Mouse (Mus musculus) heart, embryonic 13.5 days (tissue): ENCODE measurements around the gene Gtf3c5. TPM values are rescaled to one million over a fixed set of nuclear protein-coding genes. Genes with fewer than 3 reads are reported as not detected.
A peak's percentile ranks its signal among the peaks of the same experiment; 100 is the strongest.

Experiments
- ATAC-seq: fragments of 200-750 bp; cut with Nextera tagmentation; 2 replicates; pipeline ENCODE4 v1.8.0; 2017; ENCODE audit warnings: moderate TSS enrichment; ENCODE audit not compliant: insufficient number of reproducible peaks, low FRiP score, low TSS enrichment; ENCODE audit errors: extremely low read depth
- H3K27ac ChIP-seq: fragments of 300-500 bp; sonication (generic); replicated peaks from 2 replicates; pipeline ENCODE4 v1.5.1; 2015; ENCODE audit warnings: moderate library complexity, mild to moderate bottlenecking, inconsistent platforms
- H3K27me3 ChIP-seq: fragments of 300-500 bp; sonication (generic); replicated peaks from 2 replicates; pipeline ENCODE4 v1.6.1; 2015; ENCODE audit warnings: mild to moderate bottlenecking, inconsistent platforms
- H3K36me3 ChIP-seq: fragments of 300-500 bp; sonication (generic); 2 replicates; pipeline ENCODE4 v1.6.1; 2015; ENCODE audit warnings: mild to moderate bottlenecking, inconsistent platforms
- H3K4me1 ChIP-seq: fragments of 300-500 bp; sonication (generic); 2 replicates; pipeline ENCODE4 v1.6.1; 2015; ENCODE audit warnings: inconsistent platforms
- H3K4me2 ChIP-seq: fragments of 300-500 bp; sonication (generic); 2 replicates; pipeline ENCODE4 v1.6.1; 2015; ENCODE audit warnings: inconsistent platforms, mild to moderate bottlenecking, moderate library complexity
- H3K4me3 ChIP-seq: fragments of 300-500 bp; sonication (generic); 2 replicates; pipeline ENCODE4 v1.5.1; 2015; ENCODE audit warnings: moderate library complexity, mild to moderate bottlenecking, inconsistent platforms
- H3K9ac ChIP-seq: fragments of 300-500 bp; sonication (generic); 2 replicates; pipeline ENCODE4 v1.6.1; 2015; ENCODE audit warnings: inconsistent platforms, mild to moderate bottlenecking, moderate library complexity
- H3K9me3 ChIP-seq: fragments of 300-500 bp; sonication (generic); 2 replicates; pipeline ENCODE4 v1.6.1; 2016; ENCODE audit warnings: inconsistent platforms
- WGBS: fragments of 180-500 bp; shearing (Covaris S2); methylation state at CpG from one replicate; pipeline ENCODE4 v1.1.7; 2015; ENCODE audit warnings: mixed read lengths; 5-methylcytosine and 5-hydroxymethylcytosine counted together
- microRNA-seq: library from miRNA; unstranded; fragments of <30 nt; microRNA quantifications from one replicate; pipeline ENCODE4, GENCODE M21; 2016
- polyA plus RNA-seq: library from polyadenylated mRNA; unstranded; fragments of >200 nt; fragmentation: Nextera tagmentation; extraction: Ambion mirVana; gene quantifications from 2 replicates; pipeline ENCODE4 v1.2.1, GENCODE M21; 2015

Gtf3c5 gene
- polyA plus RNA-seq, 1 experiment from 2014 or later = 29.8 TPM

DNA sequence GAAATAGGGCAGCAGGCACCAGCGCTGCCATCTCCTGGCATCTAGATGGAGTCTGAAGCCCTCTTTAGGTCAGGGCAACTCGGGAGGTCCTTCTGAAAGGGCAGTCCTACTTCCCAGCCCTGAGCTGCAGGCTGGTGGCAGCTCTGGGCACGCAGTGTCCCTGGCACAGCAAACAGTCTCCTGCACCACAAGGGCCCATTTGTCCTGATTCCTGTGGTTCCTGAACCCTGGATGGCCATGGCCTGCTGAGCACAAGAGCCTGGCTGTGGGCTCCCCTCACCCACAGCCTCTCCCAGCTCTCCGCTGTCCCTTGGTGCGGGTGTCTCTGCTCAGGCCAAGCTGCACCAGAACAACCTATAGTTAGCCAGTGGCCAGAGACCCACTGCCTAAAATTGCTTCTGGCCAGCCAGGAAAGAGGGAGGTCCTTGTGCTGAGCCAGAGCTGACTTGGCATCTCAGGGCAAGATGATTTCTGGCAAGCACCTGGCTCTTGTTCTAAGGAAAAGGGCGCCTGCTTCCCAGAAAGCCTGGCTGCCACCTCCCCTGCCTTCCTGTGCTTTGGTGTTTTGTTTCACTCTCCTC lies 61.9 kb downstream of the Gtf3c5 start:
- Histone ChIP-seq H3K27me3 (no peaks in the 10 kb centered on the region), H3K27ac (no peak overlapping the region), H3K4me2 (no peak overlapping the region), H3K9ac (0 out of 2 replicates have a peak overlapping the region, but pooled peaks have one; percentile 14), H3K4me3 (no peak overlapping the region), H3K36me3 (no peaks in the 10 kb centered on the region), H3K9me3 (no peaks in the 10 kb centered on the region), H3K4me1 (peaks cover 46% of the 10 kb centered on the region)
- 84% methylated on average over 6 of the region's 6 CpGs for WGBS
- no peak for ATAC-seq

DNA sequence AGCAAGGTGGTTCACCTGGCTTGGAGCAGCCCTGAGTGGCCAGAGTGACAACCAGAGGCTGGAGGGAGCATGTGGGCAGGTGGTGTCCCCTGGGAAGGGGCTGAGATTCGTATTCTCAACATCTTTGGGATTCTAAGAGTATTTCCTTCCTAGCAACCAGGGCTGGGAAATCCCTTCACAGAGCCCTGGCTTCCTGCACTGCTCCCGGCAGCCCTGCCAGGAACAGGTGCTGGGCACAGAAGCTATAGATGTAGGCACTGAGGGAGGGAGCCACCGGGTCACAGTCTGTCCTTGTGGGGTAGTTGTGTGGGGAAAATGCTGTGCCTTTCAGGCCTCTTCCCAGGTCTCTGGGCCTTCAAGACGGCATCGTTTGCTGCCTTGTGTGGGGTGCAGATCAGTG lies 63.0 kb downstream of the Gtf3c5 start:
- H3K9ac ChIP-seq = no peak overlapping the region
- H3K4me1 ChIP-seq = peaks cover 35% of the 10 kb centered on the region
- H3K27me3 ChIP-seq = no peaks in the 10 kb centered on the region
- H3K36me3 ChIP-seq = no peaks in the 10 kb centered on the region
- ATAC-seq = no peak
- 79% methylated on average over 5 of the region's 5 CpGs for WGBS
- H3K9me3 ChIP-seq = no peaks in the 10 kb centered on the region
- H3K4me2 ChIP-seq = no peak overlapping the region
- no peak overlapping the region for H3K27ac ChIP-seq
- no peak overlapping the region for H3K4me3 ChIP-seq

DNA sequence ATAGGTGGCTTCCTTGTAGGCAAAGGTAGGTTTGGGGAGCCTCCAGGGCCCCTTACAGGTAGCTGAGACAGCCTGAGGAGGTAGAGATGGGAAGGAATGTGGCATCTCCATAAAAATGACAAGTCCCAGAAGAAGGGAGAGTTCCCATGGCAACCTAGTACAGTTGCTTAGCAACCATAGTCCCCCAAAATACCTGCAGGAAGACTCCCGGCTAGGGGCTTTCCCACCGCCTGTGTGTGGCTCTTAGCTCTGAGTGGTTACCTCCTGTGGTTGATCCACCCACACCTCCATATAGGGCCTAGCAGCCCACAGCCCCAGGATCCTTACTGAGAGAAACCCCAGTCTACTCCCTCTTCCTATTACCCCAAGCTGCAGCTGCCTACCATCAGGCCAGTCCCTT lies 65.3 kb downstream of the Gtf3c5 start:
- Histone ChIP-seq H3K4me1 (peaks cover 27% of the 10 kb centered on the region), H3K27ac (no peak overlapping the region), H3K4me2 (no peak overlapping the region), H3K4me3 (no peak overlapping the region), H3K36me3 (no peaks in the 10 kb centered on the region), H3K9ac (no peak overlapping the region), H3K9me3 (no peaks in the 10 kb centered on the region), H3K27me3 (peaks cover 5% of the 10 kb centered on the region; the same call in 1 of the 2 replicates)
- ATAC-seq = no peak
- 68% methylated on average over 2 of the region's 2 CpGs for WGBS

DNA sequence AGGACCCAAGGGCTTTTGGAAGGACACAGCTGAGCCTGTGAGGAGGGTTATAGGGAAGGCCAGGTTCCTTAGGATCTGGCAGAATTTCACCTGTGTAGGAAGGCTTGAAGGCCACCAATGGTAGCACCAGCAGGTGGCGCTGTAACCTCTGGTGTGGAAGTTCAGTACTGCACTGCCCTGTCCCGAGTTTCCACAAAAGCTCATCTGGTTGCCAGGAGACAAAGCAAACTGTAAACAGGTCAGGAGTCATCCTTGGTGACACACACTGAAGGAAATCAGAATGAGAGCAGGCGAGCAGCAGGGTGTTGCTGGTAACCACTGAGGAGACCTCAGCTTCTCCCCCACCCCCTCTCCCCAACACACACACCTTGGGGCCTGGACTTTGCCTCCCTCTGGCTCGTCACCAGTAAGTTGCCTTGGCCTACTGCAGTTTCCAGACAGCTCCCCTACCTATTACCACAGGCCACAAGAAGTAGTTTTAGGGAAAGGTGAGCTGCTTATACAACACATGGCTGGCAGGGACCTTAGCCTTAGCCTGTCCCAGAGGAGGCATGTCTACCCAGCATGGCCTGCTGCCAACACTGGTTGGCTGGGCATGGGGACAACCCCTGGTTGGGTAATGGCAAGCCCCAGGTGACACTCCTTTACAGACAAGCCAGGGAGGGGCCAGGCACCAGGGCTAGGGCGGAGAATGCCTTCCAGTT lies 66.2 kb downstream of the Gtf3c5 start:
- WGBS = 32% methylated on average over 5 of the region's 5 CpGs
- Histone ChIP-seq H3K4me3 (no peak overlapping the region), H3K36me3 (no peaks in the 10 kb centered on the region), H3K27ac (no peak overlapping the region; the same call in 1 of the 2 replicates), H3K4me1 (peaks cover 27% of the 10 kb centered on the region), H3K27me3 (peaks cover 10% of the 10 kb centered on the region; the same call in 1 of the 2 replicates), H3K4me2 (peak overlapping the region; percentile 2; the same call in 1 of the 2 replicates), H3K9ac (no peak overlapping the region), H3K9me3 (no peaks in the 10 kb centered on the region)
- ATAC-seq = no peak

Small RNAs within 50 kb of the gene (microRNA-seq; reads per million reads assigned to microRNA genes)
- gene Gm22824 = not detected

Other genes starting within 250 kb of the Gtf3c5 start
- gene Ppp1r26, start 137.0 kb downstream of the Gtf3c5 start, polyA plus RNA-seq = 2.9 and 3.1 TPM in 2 replicates
- 0.31 TPM in 1 of 2 replicates, not detected in the other for gene 1700007K13Rik, start 117.4 kb downstream of the Gtf3c5 start, polyA plus RNA-seq
- 46.0 and 48.5 TPM in 2 replicates for gene Mrps2, start 115.7 kb downstream of the Gtf3c5 start, polyA plus RNA-seq
- gene Gbgt1, start 86.9 kb downstream of the Gtf3c5 start, polyA plus RNA-seq = 0.25 and 0.47 TPM in 2 replicates
- gene Gm10134, start 77.7 kb downstream of the Gtf3c5 start, polyA plus RNA-seq = 1.1 and 1.6 TPM in 2 replicates
- gene Ralgds, start 70.6 kb downstream of the Gtf3c5 start, polyA plus RNA-seq = 19.2 and 20.3 TPM in 2 replicates
- 0.31 TPM in 1 of 2 replicates, not detected in the other for gene Cel, start 20.3 kb downstream of the Gtf3c5 start, polyA plus RNA-seq
- 2.8 and 4.7 TPM in 2 replicates for gene Gfi1b, start 38.2 kb upstream of the Gtf3c5 start, polyA plus RNA-seq
- gene Tsc1, start 57.5 kb upstream of the Gtf3c5 start, polyA plus RNA-seq = 16.2 and 16.4 TPM in 2 replicates
- 0.59 and 1.2 TPM in 2 replicates for gene Spaca9, start 116.0 kb upstream of the Gtf3c5 start, polyA plus RNA-seq
- 0.37 and 0.90 TPM in 2 replicates for gene Ak8, start 116.4 kb upstream of the Gtf3c5 start, polyA plus RNA-seq